Mouse (Mus musculus): Measurements from ENCODE around the gene Zpr1.

Gene Zpr1

GRCm38 (mm10) chr9:46328572-46329249, 55.8 kb downstream of the Zpr1 start:
- in situ Hi-C loops (cut with MboI, MseI), result no loop called here

- in situ Hi-C loops (cut with MboI, MseI), result no loop called here
Measured at GRCm38 (mm10) chr9:46329250-46329648, 56.4 kb downstream of the Zpr1 start.

- in situ Hi-C loops (cut with MboI, MseI), result no loop called here
Measured at GRCm38 (mm10) chr9:46329801-46330585, 57.1 kb downstream of the Zpr1 start.

GRCm38 (mm10) chr9:46330586-46330895, 57.7 kb downstream of the Zpr1 start:
- in situ Hi-C loops (cut with MboI, MseI), result no loop called here

GRCm38 (mm10) chr9:46331301-46331700, 58.4 kb downstream of the Zpr1 start:
- in situ Hi-C loops (cut with MboI, MseI), result no loop called here

Measured in T-helper 17 cell (primary cell).